Mouse (Mus musculus) embryonic facial prominence, embryonic 11.5 days (tissue): ENCODE data around the gene Rabggta. TPM values are rescaled to one million over a fixed set of nuclear protein-coding genes. Genes with fewer than 3 reads are reported as not detected.
"Not testable (repeated sequence)": the region's sequence is repeated elsewhere in the genome, so short reads cannot be mapped to it uniquely, and the experiment has no call there.

Experiments
- ATAC-seq: fragments of 200-750 bp; cut with Nextera tagmentation; replicated peaks from 2 replicates; pipeline ENCODE4 v1.8.0; 2017; ENCODE audit warnings: low read depth; ENCODE audit not compliant: insufficient number of reproducible peaks, low FRiP score, low TSS enrichment
- DNase-seq: peaks from one replicate; pipeline ENCODE4 v3.0.0-alpha.2; 2015; ENCODE audit warnings: low spot score
- H3K27ac ChIP-seq: fragments of 300-500 bp; sonication (generic); replicated peaks from 2 replicates; pipeline ENCODE4 v1.5.1; 2014; ENCODE audit warnings: mild to moderate bottlenecking, low read depth, low read length, control low read depth
- H3K27me3 ChIP-seq: fragments of 300-500 bp; sonication (generic); 2 replicates; pipeline ENCODE4 v1.6.1; 2014; ENCODE audit warnings: mild to moderate bottlenecking, low read length, moderate library complexity, mixed read lengths; ENCODE audit not compliant: control insufficient read depth, insufficient read depth
- H3K36me3 ChIP-seq: fragments of 300-500 bp; sonication (generic); replicated peaks from 2 replicates; pipeline ENCODE4 v1.6.1; 2014; ENCODE audit warnings: low read depth, mild to moderate bottlenecking, low read length, moderate library complexity, mixed read lengths; ENCODE audit not compliant: control insufficient read depth, insufficient read depth
- H3K4me1 ChIP-seq: fragments of 300-500 bp; sonication (generic); 2 replicates; pipeline ENCODE4 v1.6.1; 2014; ENCODE audit warnings: low read length, mixed read lengths; ENCODE audit not compliant: control insufficient read depth, insufficient read depth
- H3K4me2 ChIP-seq: fragments of 300-500 bp; sonication (generic); 2 replicates; pipeline ENCODE4 v1.6.1; 2014; ENCODE audit warnings: low read depth, mild to moderate bottlenecking, control low read depth, low read length, moderate library complexity
- H3K4me3 ChIP-seq: fragments of 300-500 bp; sonication (generic); 2 replicates; pipeline ENCODE4 v1.5.1; 2014; ENCODE audit warnings: low read depth, low read length, control low read depth
- H3K9ac ChIP-seq: fragments of 300-500 bp; sonication (generic); replicated peaks from 2 replicates; pipeline ENCODE4 v1.6.1; 2014; ENCODE audit warnings: mild to moderate bottlenecking, control low read depth, low read length
- H3K9me3 ChIP-seq: fragments of 300-500 bp; sonication (generic); replicated peaks from 2 replicates; pipeline ENCODE4 v1.6.1; 2016; ENCODE audit warnings: mild to moderate bottlenecking, low read length, inconsistent platforms, mixed read lengths; ENCODE audit not compliant: control insufficient read depth
- WGBS: fragments of 180-500 bp; shearing (Covaris S2); extraction: QIAGEN DNeasy Blood & Tissue Kit; methylation state at CpG from one replicate; pipeline ENCODE4 v1.1.7; 2014; 5-methylcytosine and 5-hydroxymethylcytosine counted together
- polyA plus RNA-seq: library from polyadenylated mRNA; unstranded; fragments of >200 nt; fragmentation: Nextera tagmentation; extraction: Ambion mirVana; gene quantifications from 2 replicates; pipeline ENCODE4 v1.2.1, GENCODE M21; 2014

Gene Rabggta
- polyA plus RNA-seq, 1 experiment from 2014 or later, result 19.9 TPM

GRCm38 (mm10) chr14:55761163-55761562, 39.1 kb upstream of the Rabggta start, which contains the start of gene Ltb4r2:
TSS of gene Ltb4r2 (plus strand) at chr14:55761428.
- H3K4me1 ChIP-seq, result peaks cover 6% of the 10 kb centered on the region
- 69% methylated on average over 6 of the region's 6 CpGs for WGBS
- H3K4me2 ChIP-seq, result peak within 1 kb of the TSS; percentile 97
- H3K9ac ChIP-seq, result peak within 1 kb of the TSS; percentile 67
- H3K9me3 ChIP-seq, result no peaks in the 10 kb centered on the region
- H3K36me3 ChIP-seq, result no peaks in the 10 kb centered on the region
- H3K4me3 ChIP-seq, result peak within 1 kb of the TSS; percentile 53
- H3K27me3 ChIP-seq, result peaks cover 15% of the 10 kb centered on the region
- H3K27ac ChIP-seq, result no peak within 1 kb of the TSS
- DNase-seq (no peak), ATAC-seq (no peak)

- not testable (repeated sequence) for H3K4me2 ChIP-seq, ATAC-seq, H3K36me3 ChIP-seq, H3K9me3 ChIP-seq, H3K4me3 ChIP-seq, H3K9ac ChIP-seq, H3K27ac ChIP-seq, H3K4me1 ChIP-seq
- WGBS, result 0% methylated on average over 6 of the region's 6 CpGs
- peak; percentile 91 for DNase-seq
- peaks cover 15% of the 10 kb centered on the region for H3K27me3 ChIP-seq
Measured at GRCm38 (mm10) chr14:55760156-55760555, 38.1 kb upstream of the Rabggta start.

GRCm38 (mm10) chr14:55758363-55758784, 36.3 kb upstream of the Rabggta start, which contains the start of gene Cideb:
TSS of gene Cideb (minus strand) at chr14:55758458.
- H3K9ac ChIP-seq, result no peak within 1 kb of the TSS
- H3K36me3 ChIP-seq, result peaks cover 10% of the 10 kb centered on the region
- H3K4me1 ChIP-seq, result peaks cover 6% of the 10 kb centered on the region
- no peaks in the 10 kb centered on the region for H3K9me3 ChIP-seq
- DNase-seq (peak; percentile 81), ATAC-seq (no peak)
- peaks cover 15% of the 10 kb centered on the region for H3K27me3 ChIP-seq
- WGBS, result 13% methylated on average over 8 of the region's 8 CpGs
- no peak within 1 kb of the TSS for H3K4me2 ChIP-seq
- no peak within 1 kb of the TSS for H3K4me3 ChIP-seq
- H3K27ac ChIP-seq, result no peak within 1 kb of the TSS

- ATAC-seq (no peak), DNase-seq (no peak)
- Histone ChIP-seq H3K27ac (no peak overlapping the region), H3K9ac (no peak overlapping the region), H3K27me3 (peaks cover 15% of the 10 kb centered on the region), H3K4me1 (peaks cover 6% of the 10 kb centered on the region), H3K4me3 (no peak overlapping the region), H3K4me2 (no peak overlapping the region), H3K36me3 (peaks cover 16% of the 10 kb centered on the region), H3K9me3 (no peaks in the 10 kb centered on the region)
- WGBS, result 87% methylated on average over 6 of the region's 6 CpGs
Measured at GRCm38 (mm10) chr14:55757566-55757965, 35.5 kb upstream of the Rabggta start.

GRCm38 (mm10) chr14:55747051-55747847, 25.2 kb upstream of the Rabggta start:
- DNase-seq (no peak), ATAC-seq (no peak)
- 92% methylated on average over 10 of the region's 10 CpGs for WGBS
- no peak overlapping the region for H3K4me3 ChIP-seq
- H3K4me2 ChIP-seq, result no peak overlapping the region
- H3K9me3 ChIP-seq, result no peaks in the 10 kb centered on the region
- H3K27ac ChIP-seq, result no peak overlapping the region
- no peaks in the 10 kb centered on the region for H3K4me1 ChIP-seq
- no peak overlapping the region for H3K9ac ChIP-seq
- H3K27me3 ChIP-seq, result no peaks in the 10 kb centered on the region
- H3K36me3 ChIP-seq, result peaks cover 4% of the 10 kb centered on the region

DNA sequence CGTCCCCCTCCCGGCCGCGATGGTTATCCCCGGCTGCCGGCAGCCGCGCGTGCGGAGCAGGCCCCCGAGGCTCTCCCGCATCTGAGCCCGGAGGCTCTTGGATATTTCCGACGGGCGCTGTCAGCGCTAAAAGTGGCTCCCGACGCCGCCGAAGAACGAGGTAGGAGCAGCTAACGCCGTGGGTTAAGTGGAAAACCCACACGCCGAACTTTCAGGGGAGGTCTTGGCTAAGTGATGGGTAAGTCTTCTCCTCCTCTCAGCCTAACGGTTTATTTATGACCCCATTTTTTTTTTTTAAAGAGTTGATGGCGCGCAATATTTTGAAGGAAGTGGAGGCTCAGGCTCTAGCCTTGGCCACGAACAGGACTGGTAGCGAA, 23.8 kb upstream of the Rabggta start:
- peak overlapping the region; percentile 89 for H3K4me2 ChIP-seq
- no peaks in the 10 kb centered on the region for H3K9me3 ChIP-seq
- H3K36me3 ChIP-seq, result no peaks in the 10 kb centered on the region
- WGBS, result under 1% methylated on average over 31 of the region's 31 CpGs
- DNase-seq, result no peak
- H3K4me1 ChIP-seq, result no peaks in the 10 kb centered on the region
- H3K27ac ChIP-seq, result no peak overlapping the region
- peak overlapping the region; percentile 97 for H3K4me3 ChIP-seq
- no peaks in the 10 kb centered on the region for H3K27me3 ChIP-seq
- ATAC-seq, result no peak; the same call in 1 of the 2 replicates
- H3K9ac ChIP-seq, result peak overlapping the region; percentile 85

DNA sequence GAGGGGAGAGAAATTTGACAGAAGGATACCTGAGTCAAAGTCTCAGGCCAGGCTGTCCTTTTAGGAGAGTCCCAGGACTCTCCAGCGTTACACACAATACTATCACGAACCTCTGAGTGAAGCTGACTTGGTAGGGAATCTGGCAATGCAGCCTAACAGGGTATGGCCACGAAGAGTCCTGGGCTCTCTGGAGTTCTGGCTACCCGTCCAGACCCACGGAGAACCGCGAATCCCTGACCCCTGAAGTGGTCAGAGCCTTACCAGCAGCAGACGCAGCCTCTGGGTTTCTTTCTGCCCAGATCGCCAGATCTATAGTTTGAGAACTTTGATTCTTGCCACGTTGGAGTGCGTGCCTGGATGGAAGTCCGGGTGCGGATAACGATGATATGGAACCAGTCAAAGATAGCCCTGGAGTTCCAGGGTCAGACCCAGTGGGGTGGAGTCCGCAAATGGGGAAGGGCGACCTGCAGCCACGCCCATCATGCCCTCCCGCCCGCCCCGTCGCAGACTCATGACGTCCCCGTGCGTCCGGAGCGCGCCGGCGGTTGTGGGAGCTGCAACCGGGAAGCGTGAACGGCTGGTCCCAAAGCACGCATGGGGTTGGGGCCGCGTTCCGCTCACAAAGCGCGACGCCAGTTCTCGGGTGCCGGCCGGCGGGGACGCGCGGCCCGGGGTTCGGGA, 23.3 kb upstream of the Rabggta start, which contains the start of the genes Dhrs1 and Nop9:
Gene Dhrs1, minus strand, starts transcription at position 511 of the 681 bp plus-strand sequence.
Gene Nop9, plus strand, starts transcription at position 514 of the 681 bp plus-strand sequence.
- no peak within 1 kb of the TSS for H3K27ac ChIP-seq
- peak within 1 kb of the TSS; percentile 97 for H3K4me3 ChIP-seq
- DNase-seq (peak; percentile 88), ATAC-seq (peak; percentile 68)
- H3K9ac ChIP-seq, result peak within 1 kb of the TSS; percentile 85
- H3K4me2 ChIP-seq, result peak within 1 kb of the TSS; percentile 89
- H3K36me3 ChIP-seq, result no peaks in the 10 kb centered on the region
- WGBS, result 2% methylated on average over 36 of the region's 48 CpGs
- no peaks in the 10 kb centered on the region for H3K4me1 ChIP-seq
- H3K27me3 ChIP-seq, result no peaks in the 10 kb centered on the region
- no peaks in the 10 kb centered on the region for H3K9me3 ChIP-seq
